Mouse (Mus musculus): ENCODE results near the gene Map2k6. TPM values are rescaled to one million over a fixed set of nuclear protein-coding genes. Genes with fewer than 3 reads are reported as not detected.

Gene Map2k6
- total RNA-seq, 2 experiments from 2014 or later: 4.2 TPM; not detected in 1

DNA sequence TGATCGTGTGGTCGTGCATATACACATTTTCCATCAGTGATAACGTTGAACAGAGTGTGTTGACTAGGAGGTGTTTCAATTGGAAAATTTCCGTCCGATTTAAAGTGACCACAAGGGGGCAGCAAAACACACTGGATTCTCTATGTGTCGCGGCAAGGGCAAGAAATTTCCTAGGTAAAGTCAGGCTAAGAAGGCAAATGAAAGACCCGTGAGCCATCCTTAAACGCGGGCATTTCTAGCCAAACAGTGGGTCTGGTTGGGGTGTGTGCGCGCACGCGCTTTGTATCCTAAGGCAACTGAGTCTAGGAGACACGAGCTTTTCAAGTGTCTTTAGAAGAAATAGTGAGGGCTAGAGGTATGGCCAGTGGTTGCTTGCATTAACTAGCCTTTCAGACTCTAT lies 138.7 kb downstream of the Map2k6 start:
- ATAC-seq (replicated peaks; ENCODE audit: low FRiP score, poor library complexity, severe bottlenecking): peak; percentile 59

- ATAC-seq (replicated peaks; ENCODE audit: low FRiP score, poor library complexity, severe bottlenecking): no peak
Measured at GRCm38 (mm10) chr11:110538206-110538605, 139.3 kb downstream of the Map2k6 start.

DNA sequence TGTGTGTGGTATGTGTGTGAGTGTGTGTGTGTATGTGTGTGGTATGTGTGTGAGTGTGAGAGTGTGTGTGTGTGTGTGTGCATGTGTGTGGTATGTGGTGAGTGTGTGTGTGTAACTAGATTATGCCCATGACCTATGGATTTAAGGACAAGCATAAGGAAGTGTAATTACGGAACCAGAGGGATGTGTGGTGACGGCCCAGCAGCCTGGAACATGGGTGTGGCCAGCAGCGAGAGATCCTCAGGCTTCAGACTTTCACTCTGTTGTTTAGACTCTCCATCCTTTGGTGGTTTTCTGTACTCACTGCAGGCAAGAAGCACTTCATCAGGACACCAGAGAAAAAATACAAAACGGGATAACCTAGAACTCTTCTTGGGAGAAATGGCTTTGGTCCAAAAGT lies 143.0 kb downstream of the Map2k6 start:
- no peak for ATAC-seq (replicated peaks; ENCODE audit: low FRiP score, poor library complexity, severe bottlenecking)

DNA sequence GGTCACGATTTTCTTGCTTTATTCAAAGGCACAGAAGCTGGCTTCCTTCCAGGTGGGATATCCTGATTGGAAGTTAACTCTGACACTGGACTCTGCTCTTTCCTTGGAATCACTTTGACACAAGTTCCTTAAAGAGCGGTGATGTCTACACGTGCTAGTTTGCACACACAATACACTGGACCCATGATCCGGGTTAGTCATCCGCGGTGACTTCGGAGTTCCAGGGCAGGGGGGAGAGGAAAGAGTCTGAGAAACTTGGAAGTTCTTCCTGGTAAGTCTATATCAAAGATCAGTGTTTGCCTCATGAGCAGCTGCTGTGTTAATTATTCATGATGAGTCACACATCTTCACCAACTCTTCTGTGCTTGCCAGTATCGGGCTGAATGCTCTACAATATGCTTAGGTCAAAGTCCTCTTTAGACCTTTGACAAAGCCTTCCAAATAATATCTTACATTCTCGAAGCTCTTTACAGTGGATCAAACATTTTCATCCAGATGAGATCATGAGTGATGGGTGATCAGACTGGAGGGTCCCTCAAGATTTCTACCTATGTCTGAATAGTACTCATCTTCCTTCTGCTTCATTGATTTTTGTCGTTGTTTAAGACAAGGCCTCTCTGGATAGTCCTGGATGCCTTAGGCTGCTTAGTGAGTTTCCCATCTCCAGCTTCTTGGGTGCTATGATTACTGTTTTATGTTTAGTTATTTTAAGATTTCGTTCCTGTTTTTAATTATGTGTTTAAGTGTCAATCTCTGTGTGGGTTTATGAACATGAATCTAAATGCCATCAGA lies 145.7 kb downstream of the Map2k6 start:
- ATAC-seq (replicated peaks; ENCODE audit: low FRiP score, poor library complexity, severe bottlenecking): no peak

GRCm38 (mm10) chr11:110545416-110545815 lies 146.5 kb downstream of the Map2k6 start:
- ATAC-seq (replicated peaks; ENCODE audit: low FRiP score, poor library complexity, severe bottlenecking): no peak

GRCm38 (mm10) chr11:110551471-110551967 lies 152.6 kb downstream of the Map2k6 start:
- ATAC-seq (replicated peaks; ENCODE audit: low FRiP score, poor library complexity, severe bottlenecking): no peak

DNA sequence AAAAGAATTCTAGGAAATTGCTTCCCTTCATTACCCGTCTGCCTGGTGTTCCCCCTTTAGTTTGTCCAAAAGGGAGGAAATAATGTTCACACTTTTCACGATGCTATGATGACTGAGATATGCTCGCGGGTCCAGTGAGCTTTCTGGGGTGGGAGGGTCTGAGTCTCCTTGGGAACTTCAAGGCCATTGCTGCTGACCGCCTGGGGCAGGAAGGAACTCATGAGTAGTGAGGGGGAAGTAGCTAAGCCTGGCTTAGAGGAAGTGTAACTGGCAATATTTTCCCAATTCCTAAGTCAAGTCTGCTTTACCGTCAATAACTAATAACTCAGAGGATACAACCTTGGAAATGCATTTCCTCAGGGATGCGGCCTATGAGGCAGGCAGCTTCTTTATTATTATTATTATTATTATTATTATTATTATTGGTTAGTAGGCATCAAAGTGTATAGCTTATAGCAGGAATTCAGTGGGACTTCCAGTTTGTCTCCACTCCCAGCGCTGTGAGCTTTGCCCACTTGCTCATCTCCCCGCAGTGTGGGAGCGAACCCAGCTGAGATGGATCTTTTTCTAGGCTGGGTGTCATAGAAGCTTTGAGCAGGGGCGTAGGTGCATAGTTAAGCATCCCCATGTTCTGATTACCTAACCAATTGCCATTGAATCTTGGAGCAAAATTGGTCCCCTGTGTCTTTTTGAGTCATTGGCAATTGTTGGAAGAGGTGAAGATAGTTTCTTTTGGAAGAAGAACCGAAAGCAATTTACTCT lies 163.6 kb downstream of the Map2k6 start:
- ATAC-seq (replicated peaks; ENCODE audit: low FRiP score, poor library complexity, severe bottlenecking): no peak

DNA sequence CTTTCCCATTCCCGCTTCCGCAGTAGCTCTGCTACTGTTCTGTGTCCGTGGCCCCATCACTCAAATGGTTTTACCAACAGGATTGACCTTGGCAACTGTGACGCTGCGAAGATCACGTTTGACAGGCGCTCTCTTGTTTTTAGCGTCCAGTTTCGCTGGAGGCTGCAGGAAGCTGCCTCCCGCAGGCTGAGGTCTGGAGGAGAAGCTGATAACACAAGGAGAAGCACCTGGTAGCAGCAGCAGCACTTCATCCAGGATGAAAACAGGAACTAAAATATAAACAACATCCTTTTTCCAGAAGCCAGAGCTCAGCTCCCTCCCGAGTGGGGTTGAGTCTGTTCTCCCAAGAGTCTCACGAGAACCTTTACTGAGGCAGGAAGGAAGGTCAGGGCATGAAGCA lies 164.3 kb downstream of the Map2k6 start:
- no peak for ATAC-seq (replicated peaks; ENCODE audit: low FRiP score, poor library complexity, severe bottlenecking)

DNA sequence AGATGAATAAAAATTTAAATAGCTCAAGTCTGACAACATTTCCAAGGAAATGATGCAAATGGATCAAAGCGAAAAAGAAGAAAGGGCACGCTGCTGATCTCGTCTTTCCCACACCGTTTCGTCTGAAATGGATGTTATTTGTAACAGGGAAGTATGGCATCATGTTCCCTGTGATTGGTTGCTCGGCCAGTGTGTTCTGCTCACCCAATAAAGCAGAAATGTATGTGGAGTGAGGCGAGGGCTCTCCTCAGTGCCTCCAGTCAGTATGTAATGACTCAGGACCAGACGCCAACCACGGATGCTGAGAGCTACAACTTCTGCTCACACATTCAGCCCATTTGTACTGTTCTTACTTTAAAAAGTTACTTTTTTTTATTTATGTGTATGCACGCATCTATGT lies 164.9 kb downstream of the Map2k6 start:
- ATAC-seq (replicated peaks; ENCODE audit: low FRiP score, poor library complexity, severe bottlenecking): no peak

- no peak for ATAC-seq (replicated peaks; ENCODE audit: low FRiP score, poor library complexity, severe bottlenecking)
Measured at GRCm38 (mm10) chr11:110566307-110566706, 167.4 kb downstream of the Map2k6 start.

- no peak for ATAC-seq (replicated peaks; ENCODE audit: low FRiP score, poor library complexity, severe bottlenecking)
Measured at GRCm38 (mm10) chr11:110572548-110572947, 173.6 kb downstream of the Map2k6 start.

Other genes starting within 250 kb of the Map2k6 start
- gene Abca9, start 230.9 kb upstream of the Map2k6 start, total RNA-seq (2015; ENCODE audit: low replicate concordance): 1.1 and 1.3 TPM in 2 replicates
- 1.7 and 2.2 TPM in 2 replicates for gene Abca9, start 230.9 kb upstream of the Map2k6 start, total RNA-seq (2017; ENCODE audit: low replicate concordance)
- 2.2 TPM in 1 of 2 replicates, not detected in the other for gene Abca6, start 147.3 kb upstream of the Map2k6 start, total RNA-seq (2015; ENCODE audit: low replicate concordance)
- gene Abca6, start 147.3 kb upstream of the Map2k6 start, total RNA-seq (2017; ENCODE audit: low replicate concordance): 0.38 TPM in 1 of 2 replicates, not detected in the other
- not detected in 2 replicates for gene Abca5, start 61.4 kb upstream of the Map2k6 start, total RNA-seq (2015; ENCODE audit: low replicate concordance)
- gene Abca5, start 61.4 kb upstream of the Map2k6 start, total RNA-seq (2017; ENCODE audit: low replicate concordance): 0.13 TPM in 1 of 2 replicates, not detected in the other

Data from erythroid progenitor cell, adult 5-6 weeks (primary cell).